Mouse (Mus musculus): ENCODE data around the gene Antxr1.

DNA sequence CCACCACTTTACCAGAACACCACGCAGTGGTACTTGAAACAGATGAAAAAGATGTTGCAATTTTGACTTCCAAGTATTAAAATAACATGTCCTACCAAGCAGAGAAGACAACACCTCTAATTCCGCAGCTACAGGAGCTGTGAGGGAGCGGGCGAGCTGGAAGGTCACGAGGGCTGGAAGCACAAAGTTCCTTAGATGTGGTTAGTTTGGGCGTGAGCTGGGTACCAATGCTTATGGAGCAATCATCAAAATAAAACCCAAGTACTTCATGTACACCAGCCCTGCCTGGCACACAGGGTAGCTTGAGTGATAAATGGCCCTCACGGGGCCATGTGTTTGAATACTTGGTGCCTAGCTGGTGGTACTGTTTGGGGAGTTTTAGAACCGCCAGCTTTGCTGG is 205.8 kb downstream of the Antxr1 start:
- TF ChIP-seq CTCF (IDR thresholded peaks at IDR 0.05; ENCODE audit: low read depth) (no peak), EP300 (IDR thresholded peaks at IDR 0.05; ENCODE audit: low read depth) (no peak)

Data from liver, embryonic 14.5 days (tissue).